Mouse (Mus musculus) megakaryocyte, embryonic 14.5 days (primary cell): ENCODE measurements at regions not wholly inside any gene's neighbourhood (a gene's known extent, or its start where the extent isn't known, plus 50 kb on each side); places are given as distances from the start of the nearest gene placed in this dataset.

Experiments
- FLI1 ChIP-seq: IDR thresholded peaks from 2 replicates; pipeline ENCODE4 v1.6.1; 2012; ENCODE audit warnings: low read length, inconsistent platforms, mixed read lengths
- GATA1 ChIP-seq: IDR thresholded peaks from 3 replicates; pipeline ENCODE4 v1.6.1; 2012; ENCODE audit warnings: mixed read lengths, low read length, inconsistent platforms, borderline replicate concordance

- no peak for TF ChIP-seq GATA1
- no peak for TF ChIP-seq FLI1
Measured at GRCm38 (mm10) chr10:96860366-96860765, 243.6 kb downstream of the Btg1 start.
